Mouse (Mus musculus) neural tube, postnatal 0 days (tissue): Measurements from ENCODE around the gene Parp4. TPM values are rescaled to one million over a fixed set of nuclear protein-coding genes. Genes with fewer than 3 reads are reported as not detected.

Experiments used
- polyA plus RNA-seq: library from polyadenylated mRNA; unstranded; fragments of >200 nt; fragmentation: Nextera tagmentation; extraction: Ambion mirVana; gene quantifications from 2 replicates; pipeline ENCODE4 v1.2.1, GENCODE M21; 2015

The Parp4 gene
- polyA plus RNA-seq = 1.2 and 1.7 TPM in 2 replicates

GRCm38 (mm10) chr14:56575416-56575815 lies at the start of gene Parp4, which contains the start of gene Cenpj:
TSS of gene Parp4 (plus strand) at chr14:56575619.
TSS of gene Cenpj (minus strand) at chr14:56575425.

GRCm38 (mm10) chr14:56667969-56668802 lies 92.8 kb downstream of the Parp4 start, which contains the start of gene Mphosph8:
TSS of gene Mphosph8 (plus strand) at chr14:56668248.

Other genes with a start within 250 kb of the Parp4 start
- 0.14 and 0.20 TPM in 2 replicates for gene Atp12a, start 210.6 kb upstream of the Parp4 start, polyA plus RNA-seq
- 0.45 and 1.2 TPM in 2 replicates for gene Rnf17, start 173.0 kb upstream of the Parp4 start, polyA plus RNA-seq
- gene Cenpj, start 194 bp upstream of the Parp4 start, polyA plus RNA-seq = 2.2 and 2.3 TPM in 2 replicates
- gene Mphosph8, start 92.6 kb downstream of the Parp4 start, polyA plus RNA-seq = 38.8 and 40.8 TPM in 2 replicates
- 32.2 and 34.4 TPM in 2 replicates for gene Pspc1, start 202.7 kb downstream of the Parp4 start, polyA plus RNA-seq
- gene Zmym5, start 236.1 kb downstream of the Parp4 start, polyA plus RNA-seq = 24.8 TPM in 2 replicates